Mouse (Mus musculus) C2C12 (cell line): ENCODE data around the gene Mrpl4. TPM values are rescaled to one million over a fixed set of nuclear protein-coding genes. Genes with fewer than 3 reads are reported as not detected.
"Not testable (repeated sequence)": the region's sequence is repeated elsewhere in the genome, so short reads cannot be mapped to it uniquely, and the experiment has no call there.

ENCODE experiments used
- H3K27me3 ChIP-seq: one replicate; pipeline ENCODE4 v1.6.1; 2011; ENCODE audit not compliant: control insufficient read depth, insufficient read depth, insufficient read length
- H3K36me3 ChIP-seq: one replicate; pipeline ENCODE4 v1.6.1; 2011; ENCODE audit not compliant: control insufficient read depth, insufficient read depth
- H3K4me3 ChIP-seq: one replicate; pipeline ENCODE4 v1.5.1; 2011; ENCODE audit warnings: mild to moderate bottlenecking, control low read depth; ENCODE audit not compliant: poor library complexity, insufficient read depth, severe bottlenecking
- H3K79me2 ChIP-seq: one replicate; pipeline ENCODE4 v1.6.1; 2011; ENCODE audit not compliant: control insufficient read depth, insufficient read depth
- H3K79me3 ChIP-seq: one replicate; pipeline ENCODE4 v1.6.1; 2011; ENCODE audit warnings: low read depth, control low read depth
- H3ac ChIP-seq: one replicate; pipeline ENCODE3; 2011; ENCODE audit warnings: low read depth; ENCODE audit not compliant: control insufficient read depth, insufficient read length
- CEBPB ChIP-seq: IDR thresholded peaks from one replicate; pipeline ENCODE4 v1.6.1; 2011; ENCODE audit warnings: low read depth, mild to moderate bottlenecking, control low read depth, moderate library complexity
- CTCF ChIP-seq: IDR thresholded peaks from one replicate; pipeline ENCODE4 v1.5.1; 2011; ENCODE audit not compliant: control insufficient read depth, insufficient read depth, insufficient read length
- FOSL1 ChIP-seq: IDR thresholded peaks from one replicate; pipeline ENCODE4 v1.8.0; 2011; ENCODE audit warnings: mild to moderate bottlenecking, low read length; ENCODE audit not compliant: poor library complexity, insufficient read depth, severe bottlenecking
- MAX ChIP-seq: IDR thresholded peaks from one replicate; pipeline ENCODE4 v1.6.1; 2011; ENCODE audit warnings: mild to moderate bottlenecking, control low read depth
- MYOD1 ChIP-seq: IDR thresholded peaks from one replicate; pipeline ENCODE4 v1.6.1; 2011; ENCODE audit warnings: low read depth; ENCODE audit not compliant: control insufficient read depth, insufficient read length
- MYOG ChIP-seq: IDR thresholded peaks from one replicate; pipeline ENCODE4 v1.6.1; 2011; ENCODE audit not compliant: control insufficient read depth, insufficient read length; ENCODE audit errors: extremely low read depth
- USF1 ChIP-seq: IDR thresholded peaks from one replicate; pipeline ENCODE4 v1.6.1; 2011; ENCODE audit warnings: low read depth, mild to moderate bottlenecking, control low read depth, moderate library complexity
- polyA plus RNA-seq: library from polyadenylated mRNA; unstranded; fragments of >200 nt; fragmentation: generic; extraction: Trizol; gene quantifications from one replicate; pipeline ENCODE4 v1.2.1, GENCODE M21; 2012; ENCODE audit warnings: missing spikeins

The Mrpl4 gene
- polyA plus RNA-seq, 1 experiment, result 107 TPM

- H3K79me3 ChIP-seq, result no peaks in the 10 kb centered on the region
- peaks cover 39% of the 10 kb centered on the region for H3K27me3 ChIP-seq
- no peak for TF ChIP-seq USF1
- no peak for TF ChIP-seq MYOG
- TF ChIP-seq MYOD1, result no peak
- no peak for TF ChIP-seq FOSL1
- TF ChIP-seq CTCF, result no peak
- no peak for TF ChIP-seq MAX
- TF ChIP-seq CEBPB, result no peak
- H3K4me3 ChIP-seq, result no peak overlapping the region
- H3K79me2 ChIP-seq, result no peaks in the 10 kb centered on the region
- no peaks in the 10 kb centered on the region for H3K36me3 ChIP-seq
- H3ac ChIP-seq, result no peak overlapping the region
These were observed 33.6 kb downstream of the Mrpl4 start for GRCm38 (mm10) chr9:21036161-21036560.

DNA sequence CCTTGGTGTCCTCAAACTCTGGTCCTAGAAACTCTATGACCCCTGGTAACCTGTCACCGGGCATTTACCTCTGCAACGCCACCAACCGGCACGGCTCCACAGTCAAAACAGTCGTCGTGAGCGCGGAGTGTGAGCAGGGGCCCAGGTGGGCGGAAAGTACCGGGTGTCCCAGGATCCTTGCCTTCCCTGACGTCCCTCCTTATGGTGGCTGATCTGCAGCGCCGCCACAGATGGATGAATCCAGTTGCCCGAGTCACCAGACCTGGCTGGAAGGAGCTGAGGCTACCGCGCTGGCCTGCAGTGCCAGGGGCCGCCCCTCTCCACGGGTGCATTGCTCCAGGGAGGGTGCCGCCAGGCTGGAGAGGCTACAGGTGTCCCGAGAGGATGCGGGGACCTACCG is 34.1 kb downstream of the Mrpl4 start:
- no peak for TF ChIP-seq CEBPB
- no peak for TF ChIP-seq MYOG
- no peak for TF ChIP-seq MYOD1
- no peak for TF ChIP-seq CTCF
- no peak for TF ChIP-seq MAX
- TF ChIP-seq FOSL1, result no peak
- no peak for TF ChIP-seq USF1
- Histone ChIP-seq H3K4me3 (no peak overlapping the region), H3K36me3 (no peaks in the 10 kb centered on the region), H3K79me3 (no peaks in the 10 kb centered on the region), H3K79me2 (no peaks in the 10 kb centered on the region), H3ac (no peak overlapping the region), H3K27me3 (peaks cover 39% of the 10 kb centered on the region)

DNA sequence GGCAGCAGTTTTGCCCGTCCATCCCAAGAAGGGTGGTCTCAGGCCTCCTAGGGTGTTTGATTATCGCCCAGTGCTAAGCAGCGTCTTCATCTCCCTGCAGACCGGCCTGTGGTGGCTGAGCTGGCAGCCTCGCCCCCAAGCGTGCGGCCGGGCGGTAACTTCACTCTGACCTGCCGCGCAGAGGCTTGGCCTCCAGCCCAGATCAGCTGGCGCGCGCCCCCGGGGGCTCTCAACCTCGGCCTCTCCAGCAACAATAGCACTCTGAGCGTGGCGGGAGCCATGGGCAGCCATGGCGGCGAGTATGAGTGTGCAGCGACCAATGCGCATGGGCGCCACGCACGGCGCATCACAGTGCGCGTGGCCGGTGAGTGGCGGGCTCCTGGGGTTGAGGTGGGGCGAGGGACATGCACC is 34.9 kb downstream of the Mrpl4 start:
- no peak overlapping the region for H3ac ChIP-seq
- TF ChIP-seq CTCF (no peak), MYOD1 (no peak), MYOG (no peak), MAX (no peak), CEBPB (no peak), FOSL1 (no peak), USF1 (no peak)
- peaks cover 39% of the 10 kb centered on the region for H3K27me3 ChIP-seq
- H3K79me2 ChIP-seq, result no peaks in the 10 kb centered on the region
- H3K4me3 ChIP-seq, result no peak overlapping the region
- no peaks in the 10 kb centered on the region for H3K79me3 ChIP-seq
- H3K36me3 ChIP-seq, result no peaks in the 10 kb centered on the region

DNA sequence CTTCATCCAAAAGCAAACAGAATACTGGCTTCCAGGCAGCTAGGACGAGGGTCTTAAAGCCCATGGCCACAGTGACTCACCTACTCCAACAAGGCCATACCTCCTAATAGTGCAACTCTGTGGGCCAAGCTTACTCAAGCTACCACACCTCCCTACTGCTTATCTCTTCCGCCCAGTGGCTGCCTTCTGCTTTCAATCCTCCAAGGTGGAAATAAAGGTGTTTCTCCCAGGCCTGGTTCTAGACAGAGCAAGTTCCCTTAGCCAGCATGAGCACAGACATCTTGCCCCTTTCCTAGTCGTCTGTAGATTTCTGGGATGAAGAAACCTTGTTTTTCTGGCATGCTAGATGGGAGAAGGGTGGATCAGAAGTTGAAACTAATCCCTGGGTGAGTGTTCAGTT is 37.2 kb downstream of the Mrpl4 start:
- no peak for TF ChIP-seq USF1
- no peak for TF ChIP-seq FOSL1
- no peak for TF ChIP-seq MAX
- no peak for TF ChIP-seq MYOD1
- TF ChIP-seq MYOG, result no peak
- TF ChIP-seq CTCF, result no peak
- TF ChIP-seq CEBPB, result no peak
- Histone ChIP-seq H3K36me3 (no peaks in the 10 kb centered on the region), H3K79me3 (no peaks in the 10 kb centered on the region), H3K4me3 (no peak overlapping the region), H3K79me2 (no peaks in the 10 kb centered on the region), H3K27me3 (peaks cover 39% of the 10 kb centered on the region), H3ac (no peak overlapping the region)

- Histone ChIP-seq H3K79me2 (no peaks in the 10 kb centered on the region), H3ac (no peak overlapping the region), H3K4me3 (no peak overlapping the region), H3K27me3 (peaks cover 29% of the 10 kb centered on the region), H3K79me3 (no peaks in the 10 kb centered on the region), H3K36me3 (no peaks in the 10 kb centered on the region)
- TF ChIP-seq USF1 (no peak), FOSL1 (no peak), CTCF (no peak), MAX (no peak), CEBPB (no peak), MYOG (no peak), MYOD1 (no peak)
These were observed 38.8 kb downstream of the Mrpl4 start for GRCm38 (mm10) chr9:21041308-21041707.

DNA sequence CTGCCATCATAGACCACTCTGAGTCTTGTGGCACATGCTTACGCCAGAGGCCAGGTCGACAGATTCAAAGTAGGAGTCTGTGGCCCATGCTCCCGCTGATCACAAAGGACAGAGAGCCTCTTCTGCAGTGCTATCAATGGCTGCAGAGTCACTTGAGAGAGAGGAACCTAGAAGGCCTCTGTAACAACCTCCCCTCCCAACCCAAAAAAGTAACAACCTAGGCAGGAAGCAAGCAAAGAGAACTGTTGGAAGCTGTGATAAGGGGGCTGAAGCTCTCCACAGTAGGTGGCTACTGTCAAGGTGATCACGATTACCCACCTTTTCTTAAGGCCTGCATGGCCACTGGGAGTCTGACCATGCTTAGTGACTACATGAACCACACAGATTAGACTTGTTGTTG is 41.0 kb downstream of the Mrpl4 start:
- Histone ChIP-seq H3K36me3 (no peaks in the 10 kb centered on the region), H3ac (no peak overlapping the region), H3K4me3 (no peak overlapping the region), H3K79me2 (no peaks in the 10 kb centered on the region), H3K79me3 (no peaks in the 10 kb centered on the region), H3K27me3 (peaks cover 7% of the 10 kb centered on the region)
- TF ChIP-seq CEBPB, result no peak
- TF ChIP-seq MAX, result no peak
- no peak for TF ChIP-seq FOSL1
- no peak for TF ChIP-seq MYOG
- TF ChIP-seq CTCF, result no peak
- no peak for TF ChIP-seq MYOD1
- no peak for TF ChIP-seq USF1

DNA sequence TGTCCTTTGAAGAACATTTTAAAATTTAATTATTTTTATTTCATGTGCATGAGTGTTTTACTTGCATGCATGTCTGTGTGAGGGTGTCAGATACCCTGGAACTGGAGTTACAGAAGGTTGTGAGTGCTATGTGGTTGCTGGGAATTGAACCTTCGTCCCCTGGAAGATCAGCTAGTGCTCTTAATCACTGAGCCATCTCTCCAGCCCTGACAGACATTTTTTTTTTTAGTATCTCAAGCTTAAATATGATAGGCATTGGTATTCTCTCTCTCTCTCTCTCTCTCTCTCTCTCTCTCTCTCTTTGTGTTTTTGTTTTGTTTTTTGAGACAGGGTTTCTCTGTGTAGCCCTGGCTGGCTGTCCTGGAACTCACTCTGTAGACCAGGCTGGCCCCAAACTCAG is 42.2 kb downstream of the Mrpl4 start:
- not testable (repeated sequence) for H3K36me3 ChIP-seq, H3ac ChIP-seq, H3K4me3 ChIP-seq

More for the DNA sequence above, 42.2 kb downstream of the Mrpl4 start:
- not testable (repeated sequence) for H3K27me3 ChIP-seq, H3K79me3 ChIP-seq, H3K79me2 ChIP-seq
